Mouse (Mus musculus): Measurements from ENCODE around the gene Traf3ip1. TPM values are rescaled to one million over a fixed set of nuclear protein-coding genes. Genes with fewer than 3 reads are reported as not detected.

The Traf3ip1 gene
- polyA plus RNA-seq, 1 experiment from 2014 or later: 7.3 TPM

GRCm38 (mm10) chr1:91478958-91479357 is 15.5 kb upstream of the Traf3ip1 start:
- Histone ChIP-seq H3K27me3 (ENCODE audit: insufficient read depth, poor library complexity, severe bottlenecking) (no peaks in the 10 kb centered on the region), H3K4me1 (0 out of 2 replicates have a peak, but pooled peaks cover 5% of the 10 kb centered on the region), H3K9me3 (no peaks in the 10 kb centered on the region), H3K36me3 (no peaks in the 10 kb centered on the region), H3K4me3 (no peak overlapping the region), H3K27ac (no peak overlapping the region)
- WGBS: 91% methylated on average over 1 of the region's 1 CpGs
- DNase-seq (ENCODE audit: low spot score): no peak

- H3K4me3 ChIP-seq: no peak overlapping the region
- no peaks in the 10 kb centered on the region for H3K9me3 ChIP-seq
- 73% methylated on average over 7 of the region's 7 CpGs for WGBS
- 0 out of 2 replicates have a peak, but pooled peaks cover 5% of the 10 kb centered on the region for H3K4me1 ChIP-seq
- no peaks in the 10 kb centered on the region for H3K27me3 ChIP-seq (ENCODE audit: insufficient read depth, poor library complexity, severe bottlenecking)
- H3K27ac ChIP-seq: no peak overlapping the region
- no peaks in the 10 kb centered on the region for H3K36me3 ChIP-seq
- DNase-seq (ENCODE audit: low spot score): no peak
Measured at GRCm38 (mm10) chr1:91482616-91483211, 11.7 kb upstream of the Traf3ip1 start.

GRCm38 (mm10) chr1:91483304-91484010 is 11.0 kb upstream of the Traf3ip1 start:
- DNase-seq (ENCODE audit: low spot score): peak; percentile 90
- Histone ChIP-seq H3K4me3 (no peak overlapping the region; the same call in 1 of the 2 replicates), H3K27me3 (ENCODE audit: insufficient read depth, poor library complexity, severe bottlenecking) (no peaks in the 10 kb centered on the region), H3K27ac (peak overlapping the region; percentile 19; the same call in 1 of the 2 replicates), H3K4me1 (0 out of 2 replicates have a peak, but pooled peaks cover 5% of the 10 kb centered on the region), H3K36me3 (no peaks in the 10 kb centered on the region), H3K9me3 (no peaks in the 10 kb centered on the region)
- WGBS: 35% methylated on average over 10 of the region's 10 CpGs

- Histone ChIP-seq H3K27me3 (ENCODE audit: insufficient read depth, poor library complexity, severe bottlenecking) (no peaks in the 10 kb centered on the region), H3K36me3 (no peaks in the 10 kb centered on the region), H3K27ac (peak overlapping the region; percentile 19; the same call in 1 of the 2 replicates), H3K4me1 (0 out of 2 replicates have a peak, but pooled peaks cover 5% of the 10 kb centered on the region), H3K4me3 (no peak overlapping the region; the same call in 1 of the 2 replicates), H3K9me3 (no peaks in the 10 kb centered on the region)
- DNase-seq (ENCODE audit: low spot score): no peak
- 64% methylated on average over 5 of the region's 5 CpGs for WGBS
Measured at GRCm38 (mm10) chr1:91484011-91484346, 10.5 kb upstream of the Traf3ip1 start.

- Histone ChIP-seq H3K9me3 (no peaks in the 10 kb centered on the region), H3K27me3 (ENCODE audit: insufficient read depth, poor library complexity, severe bottlenecking) (no peaks in the 10 kb centered on the region), H3K4me1 (0 out of 2 replicates have a peak, but pooled peaks cover 5% of the 10 kb centered on the region), H3K27ac (no peak overlapping the region), H3K36me3 (no peaks in the 10 kb centered on the region), H3K4me3 (no peak overlapping the region)
- no peak for DNase-seq (ENCODE audit: low spot score)
- 72% methylated on average over 3 of the region's 3 CpGs for WGBS
Measured at GRCm38 (mm10) chr1:91485422-91485821, 9.0 kb upstream of the Traf3ip1 start.

GRCm38 (mm10) chr1:91486165-91486564 is 8.3 kb upstream of the Traf3ip1 start:
- H3K27me3 ChIP-seq (ENCODE audit: insufficient read depth, poor library complexity, severe bottlenecking): no peaks in the 10 kb centered on the region
- H3K9me3 ChIP-seq: no peaks in the 10 kb centered on the region
- 64% methylated on average over 3 of the region's 3 CpGs for WGBS
- H3K4me3 ChIP-seq: no peak overlapping the region
- DNase-seq (ENCODE audit: low spot score): no peak
- 0 out of 2 replicates have a peak, but pooled peaks cover 5% of the 10 kb centered on the region for H3K4me1 ChIP-seq
- H3K36me3 ChIP-seq: no peaks in the 10 kb centered on the region
- no peak overlapping the region for H3K27ac ChIP-seq

GRCm38 (mm10) chr1:91490322-91490721 is 4.1 kb upstream of the Traf3ip1 start:
- no peak overlapping the region for H3K27ac ChIP-seq
- DNase-seq (ENCODE audit: low spot score): no peak
- no peaks in the 10 kb centered on the region for H3K36me3 ChIP-seq
- H3K27me3 ChIP-seq (ENCODE audit: insufficient read depth, poor library complexity, severe bottlenecking): peaks cover 11% of the 10 kb centered on the region; the same call in 1 of the 2 replicates
- H3K4me3 ChIP-seq: no peak overlapping the region
- H3K4me1 ChIP-seq: peaks cover 8% of the 10 kb centered on the region
- H3K9me3 ChIP-seq: no peaks in the 10 kb centered on the region
- WGBS: 67% methylated on average over 1 of the region's 1 CpGs

GRCm38 (mm10) chr1:91492740-91493139 is 1.7 kb upstream of the Traf3ip1 start:
- 59% methylated on average over 2 of the region's 2 CpGs for WGBS
- Histone ChIP-seq H3K27ac (no peak overlapping the region), H3K4me3 (no peak overlapping the region), H3K27me3 (ENCODE audit: insufficient read depth, poor library complexity, severe bottlenecking) (peaks cover 11% of the 10 kb centered on the region; the same call in 1 of the 2 replicates), H3K36me3 (no peaks in the 10 kb centered on the region), H3K9me3 (no peaks in the 10 kb centered on the region), H3K4me1 (peaks cover 16% of the 10 kb centered on the region)
- DNase-seq (ENCODE audit: low spot score): peak; percentile 57

GRCm38 (mm10) chr1:91493938-91494337 is 509 bp upstream of the Traf3ip1 start:
- no peak overlapping the region for H3K27ac ChIP-seq
- peak overlapping the region; percentile 99 for H3K4me3 ChIP-seq
- peaks cover 16% of the 10 kb centered on the region for H3K4me1 ChIP-seq
- WGBS: 41% methylated on average over 3 of the region's 3 CpGs
- no peaks in the 10 kb centered on the region for H3K9me3 ChIP-seq
- peaks cover 11% of the 10 kb centered on the region; the same call in 1 of the 2 replicates for H3K27me3 ChIP-seq (ENCODE audit: insufficient read depth, poor library complexity, severe bottlenecking)
- DNase-seq (ENCODE audit: low spot score): peak; percentile 72
- H3K36me3 ChIP-seq: no peaks in the 10 kb centered on the region

GRCm38 (mm10) chr1:91495321-91495720 is 874 bp downstream of the Traf3ip1 start:
- H3K36me3 ChIP-seq: peaks cover 11% of the 10 kb centered on the region
- DNase-seq (ENCODE audit: low spot score): peak; percentile 71
- peaks cover 11% of the 10 kb centered on the region; the same call in 1 of the 2 replicates for H3K27me3 ChIP-seq (ENCODE audit: insufficient read depth, poor library complexity, severe bottlenecking)
- H3K9me3 ChIP-seq: no peaks in the 10 kb centered on the region
- peak overlapping the region; percentile 99 for H3K4me3 ChIP-seq
- WGBS: 42% methylated on average over 5 of the region's 5 CpGs
- H3K27ac ChIP-seq: no peak overlapping the region
- peaks cover 16% of the 10 kb centered on the region for H3K4me1 ChIP-seq

- Histone ChIP-seq H3K36me3 (peaks cover 36% of the 10 kb centered on the region), H3K27ac (no peak overlapping the region), H3K4me3 (no peak overlapping the region), H3K27me3 (ENCODE audit: insufficient read depth, poor library complexity, severe bottlenecking) (0 out of 2 replicates have a peak, but pooled peaks cover 2% of the 10 kb centered on the region), H3K4me1 (peaks cover 16% of the 10 kb centered on the region), H3K9me3 (no peaks in the 10 kb centered on the region)
- DNase-seq (ENCODE audit: low spot score): peak; percentile 70
- WGBS: 94% methylated on average over 6 of the region's 6 CpGs
Measured at GRCm38 (mm10) chr1:91498579-91498978, 4.1 kb downstream of the Traf3ip1 start.

- Histone ChIP-seq H3K9me3 (no peaks in the 10 kb centered on the region), H3K4me1 (no peaks in the 10 kb centered on the region), H3K4me3 (no peak overlapping the region), H3K27ac (no peak overlapping the region), H3K27me3 (ENCODE audit: insufficient read depth, poor library complexity, severe bottlenecking) (no peaks in the 10 kb centered on the region), H3K36me3 (peaks cover 58% of the 10 kb centered on the region)
- WGBS: 67% methylated on average over 3 of the region's 3 CpGs
- DNase-seq (ENCODE audit: low spot score): no peak
Measured at GRCm38 (mm10) chr1:91504615-91505014, 10.2 kb downstream of the Traf3ip1 start.

- no peak for DNase-seq (ENCODE audit: low spot score)
- H3K36me3 ChIP-seq: peaks cover 27% of the 10 kb centered on the region; the same call in 1 of the 2 replicates
Measured at GRCm38 (mm10) chr1:91514916-91515315, 20.5 kb downstream of the Traf3ip1 start.

More at GRCm38 (mm10) chr1:91514916-91515315, 20.5 kb downstream of the Traf3ip1 start:
- H3K27me3 ChIP-seq (ENCODE audit: insufficient read depth, poor library complexity, severe bottlenecking): no peaks in the 10 kb centered on the region
- 76% methylated on average over 11 of the region's 11 CpGs for WGBS
- H3K4me3 ChIP-seq: no peak overlapping the region
- no peaks in the 10 kb centered on the region for H3K4me1 ChIP-seq
- H3K27ac ChIP-seq: no peak overlapping the region
- no peaks in the 10 kb centered on the region for H3K9me3 ChIP-seq
